ENCODE assay signal across 31 mouse cellular contexts in the genomic region with DNA sequence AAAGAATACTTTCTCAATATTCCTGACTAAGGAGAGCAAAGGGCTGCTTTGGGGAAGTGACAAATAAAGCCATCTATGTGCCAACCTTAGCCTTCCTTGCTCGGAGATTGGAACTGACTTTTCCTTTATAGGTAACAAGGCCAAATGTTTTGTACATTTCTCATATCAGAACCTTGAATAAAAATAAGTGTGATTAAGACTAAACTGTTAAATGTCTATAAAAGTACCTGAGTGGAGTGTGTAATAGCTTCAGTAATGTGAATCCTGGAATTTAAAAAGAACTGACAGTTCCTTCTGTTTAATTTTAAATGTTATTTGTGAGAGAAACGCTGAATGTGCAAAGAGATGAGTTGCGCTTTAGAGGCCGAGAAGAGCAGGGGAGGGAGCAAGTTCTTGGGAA.
"Had no signal": no experiment of that assay in that cellular context is flagged by ENCODE, and none has a peak within 500 bp of the region (broad histone marks: within the 10 kb centered on the region; RNA-seq: fewer than 3 reads in every experiment).

No protein-coding gene starts in this region.

- H3K27me3 ChIP-seq: heart, embryonic 12.5 days; heart, embryonic 13.5 days; heart, embryonic 15.5 days; hindbrain, embryonic 12.5 days; hindbrain, embryonic 13.5 days; hindbrain, embryonic 15.5 days; intestine, embryonic 15.5 days; kidney, embryonic 15.5 days had no signal

- H3K9me3 ChIP-seq: heart, embryonic 10.5 days; heart, embryonic 12.5 days; heart, embryonic 13.5 days; heart, embryonic 15.5 days; hindbrain, embryonic 10.5 days; hindbrain, embryonic 12.5 days; hindbrain, embryonic 13.5 days; hindbrain, embryonic 15.5 days; intestine, embryonic 15.5 days; kidney, embryonic 15.5 days had no signal

- H3K4me1 ChIP-seq: heart, embryonic 10.5 days; heart, embryonic 12.5 days; heart, embryonic 13.5 days; heart, embryonic 15.5 days; hindbrain, embryonic 10.5 days; hindbrain, embryonic 12.5 days; hindbrain, embryonic 13.5 days; hindbrain, embryonic 15.5 days; intestine, embryonic 15.5 days; kidney, embryonic 15.5 days had no signal

- DNase-seq: heart, postnatal 10 days; heart, postnatal 14 days; heart, postnatal 36 days; heart, postnatal 4 days; kidney, adult 11 months; kidney, adult 18-20 months; kidney, adult 2 months; kidney, adult 8-10 months; kidney, adult 9 months; kidney, postnatal 10 days; kidney, postnatal 14 days; kidney, postnatal 36 days; kidney, postnatal 4 days; layer of hippocampus, adult 9-11 months; layer of hippocampus, postnatal 36 days had no signal

- H3K4me2 ChIP-seq: heart, embryonic 11.5 days; heart, embryonic 12.5 days; heart, embryonic 13.5 days; heart, embryonic 15.5 days; hindbrain, embryonic 12.5 days; hindbrain, embryonic 13.5 days; hindbrain, embryonic 14.5 days; hindbrain, embryonic 15.5 days; intestine, embryonic 15.5 days; kidney, embryonic 15.5 days had no signal

- H3K36me3 ChIP-seq: heart, embryonic 10.5 days; heart, embryonic 12.5 days; heart, embryonic 13.5 days; heart, embryonic 15.5 days; hindbrain, embryonic 10.5 days; hindbrain, embryonic 12.5 days; hindbrain, embryonic 13.5 days; hindbrain, embryonic 15.5 days; intestine, embryonic 15.5 days; kidney, embryonic 15.5 days had no signal

- H3K9ac ChIP-seq: heart, embryonic 12.5 days; heart, embryonic 13.5 days; heart, embryonic 15.5 days; hindbrain, embryonic 12.5 days; hindbrain, embryonic 13.5 days; hindbrain, embryonic 14.5 days; hindbrain, embryonic 15.5 days; intestine, embryonic 15.5 days; kidney, embryonic 15.5 days had no signal

- H3K27ac ChIP-seq: heart, embryonic 10.5 days; heart, embryonic 13.5 days; heart, embryonic 15.5 days; hindbrain, embryonic 10.5 days; hindbrain, embryonic 12.5 days; hindbrain, embryonic 13.5 days; hindbrain, embryonic 14.5 days; hindbrain, embryonic 15.5 days; hindbrain, postnatal 0 days; intestine, embryonic 15.5 days; kidney, embryonic 15.5 days; kidney, postnatal 0 days; layer of hippocampus, adult 2 months; left cerebral cortex, adult 2 months had no signal

- H3K4me3 ChIP-seq: heart, embryonic 10.5 days; heart, embryonic 12.5 days; heart, embryonic 13.5 days; heart, embryonic 15.5 days; hindbrain, embryonic 10.5 days; hindbrain, embryonic 12.5 days; hindbrain, embryonic 13.5 days; hindbrain, embryonic 15.5 days; intestine, embryonic 15.5 days; kidney, embryonic 15.5 days; layer of hippocampus, adult 2 months; left cerebral cortex, adult 2 months had no signal
